Mouse (Mus musculus): ENCODE results near the gene Kcnmb2. TPM values are rescaled to one million over a fixed set of nuclear protein-coding genes. Genes with fewer than 3 reads are reported as not detected.

The Kcnmb2 gene
- total RNA-seq (2021): not detected
- long read RNA-seq, experiment 1: 0 reads
- long read RNA-seq, experiment 2: 0 reads

DNA sequence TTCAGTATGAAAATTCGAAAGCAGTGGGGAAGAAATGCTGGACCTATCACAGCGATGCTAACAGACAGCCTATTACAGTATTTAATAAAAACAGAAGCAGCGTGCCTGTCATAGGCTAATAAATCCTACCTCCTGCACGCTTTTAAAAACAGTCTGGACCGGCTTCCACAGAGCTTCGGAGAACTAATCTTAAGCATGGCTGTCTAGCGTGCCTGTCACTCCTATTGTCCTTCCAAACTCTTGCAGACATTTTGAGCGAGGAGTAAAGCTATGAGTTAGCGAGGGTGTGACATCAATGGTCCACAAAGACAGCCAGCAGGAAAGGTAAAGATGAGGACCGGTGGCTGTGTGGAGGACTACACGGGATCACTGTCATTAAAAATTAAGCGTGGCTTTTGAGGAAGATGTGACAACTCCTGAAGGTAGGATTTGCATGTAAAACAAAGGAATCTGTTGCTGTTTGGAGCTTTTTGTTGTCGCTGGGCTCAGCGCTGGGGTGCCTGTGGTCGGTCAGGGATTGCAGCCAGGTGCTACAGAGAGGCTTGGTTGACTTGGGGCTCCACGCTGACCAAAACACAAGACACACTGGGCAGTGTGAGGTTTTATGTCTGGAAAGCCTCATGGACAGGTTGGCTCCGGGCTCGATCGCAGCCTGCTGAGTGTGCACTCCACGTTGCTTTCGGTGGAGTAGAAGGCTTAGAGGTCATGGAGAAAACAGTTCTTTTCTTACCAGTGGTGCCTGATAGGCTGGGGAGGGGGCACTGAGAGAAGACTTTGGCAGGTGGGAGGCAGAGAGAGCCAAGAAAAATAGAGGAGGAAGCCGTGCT, at the start of gene Kcnmb2:
TSS of gene Kcnmb2 (plus strand) at position 4 of the 827 bp plus-strand sequence.
- DNase-seq (ENCODE audit: low spot score): no peak

DNA sequence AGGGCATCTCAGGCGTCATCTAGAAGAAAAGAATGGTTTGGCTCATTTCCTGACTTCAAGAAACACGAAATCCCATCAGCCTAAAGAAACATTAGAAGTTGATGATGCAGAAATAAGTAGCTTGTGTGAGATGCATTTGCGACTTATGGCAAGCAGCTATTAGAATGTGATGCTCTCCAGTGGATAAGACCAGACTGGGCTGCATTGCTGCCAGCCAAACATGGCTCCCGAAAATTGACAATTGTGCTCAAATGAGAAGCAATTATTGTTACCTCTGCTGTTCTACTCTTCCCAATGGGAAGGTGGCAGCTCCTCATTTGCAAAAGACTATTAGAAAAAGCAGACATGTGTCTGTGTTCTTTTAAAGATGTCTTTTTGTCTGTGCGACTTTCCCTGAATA, 38.8 kb upstream of the Kcnmb2 start:
- no peak for DNase-seq (ENCODE audit: low spot score)

- no peak for DNase-seq (ENCODE audit: low spot score)
Observed at GRCm38 (mm10) chr3:31864070-31864469, 38.2 kb upstream of the Kcnmb2 start.

DNA sequence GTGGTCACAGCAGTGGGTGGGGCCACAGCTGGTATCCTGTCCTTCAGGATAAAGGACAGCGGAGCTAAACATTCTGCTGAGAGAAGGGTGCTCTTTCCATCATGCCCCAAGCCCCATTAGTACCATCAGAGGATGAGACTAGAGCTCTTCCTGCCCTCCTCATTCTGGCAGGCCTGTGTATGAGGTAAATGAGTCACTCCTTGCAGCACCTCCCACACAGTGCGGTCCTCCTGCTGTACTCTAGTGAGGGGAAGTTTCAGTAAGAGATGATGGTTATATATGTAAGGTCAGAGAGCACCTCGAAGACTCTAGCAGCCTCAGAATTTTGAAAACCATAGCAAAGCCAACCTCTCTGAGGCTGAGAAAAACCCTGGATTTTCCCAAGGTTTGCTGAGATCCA, 30.8 kb upstream of the Kcnmb2 start:
- DNase-seq (ENCODE audit: low spot score): no peak

DNA sequence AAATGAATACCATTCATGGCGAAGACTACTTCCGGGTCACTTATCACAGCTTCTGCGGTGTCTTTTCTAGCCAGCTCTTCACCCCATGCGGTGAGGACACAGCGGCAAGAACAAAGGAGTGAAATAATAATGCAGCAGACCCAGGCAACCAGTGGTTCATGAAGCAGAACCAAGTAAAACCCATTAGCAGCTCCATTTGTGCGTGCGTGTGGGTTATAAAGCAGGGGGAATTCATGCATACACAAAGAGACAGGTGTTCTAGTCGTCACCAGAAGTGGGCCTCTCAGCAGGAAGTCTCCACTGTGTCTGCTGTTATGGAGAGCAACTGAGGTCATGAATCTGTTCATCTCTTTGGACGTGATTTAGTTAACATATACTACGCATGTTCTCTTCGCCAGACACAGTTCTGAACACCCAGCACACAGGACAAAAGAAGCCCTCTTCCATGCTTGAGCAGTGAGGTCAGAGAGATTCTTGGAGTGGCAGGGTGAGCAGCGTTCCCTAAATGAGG, 19.6 kb upstream of the Kcnmb2 start:
- DNase-seq (ENCODE audit: low spot score): no peak

DNA sequence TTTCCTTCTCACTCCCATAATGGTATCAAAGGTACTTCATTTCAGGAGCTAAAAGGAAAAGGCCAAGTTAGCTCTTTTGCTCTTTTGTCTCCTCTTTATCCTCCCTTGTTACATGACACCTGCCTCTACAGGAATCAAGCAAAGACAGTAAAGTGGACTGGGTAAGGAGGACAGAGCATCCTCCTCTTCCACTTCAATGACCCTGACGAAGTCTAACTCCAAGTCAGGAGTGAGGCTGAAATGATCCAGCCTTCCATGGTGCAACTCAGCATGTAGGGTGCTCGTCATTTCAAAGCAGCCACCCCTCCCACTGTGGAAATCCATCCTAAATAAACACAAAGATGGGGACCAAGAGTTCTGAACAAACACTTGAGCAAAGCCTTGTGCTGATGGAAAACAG, 9.7 kb upstream of the Kcnmb2 start:
- DNase-seq (ENCODE audit: low spot score): no peak

DNA sequence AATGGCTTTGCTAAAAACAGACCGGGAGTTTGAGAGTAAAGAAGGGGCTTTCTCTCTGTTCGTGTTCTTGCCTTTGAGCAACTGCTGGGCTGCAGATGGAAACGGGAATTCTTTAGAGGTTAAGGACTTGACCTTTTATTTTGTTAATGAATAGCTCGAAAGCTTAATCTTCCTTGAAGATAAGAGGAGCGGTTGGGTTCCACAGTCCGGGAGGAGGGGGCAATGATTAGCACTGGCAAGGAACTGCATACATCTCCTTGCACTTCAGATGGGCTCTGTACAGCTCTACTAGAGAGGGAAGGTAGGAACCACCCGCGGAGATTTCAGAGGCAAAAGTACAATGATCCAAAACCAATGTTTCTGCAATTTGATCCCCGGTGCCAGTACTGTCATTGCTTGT, 1.2 kb downstream of the Kcnmb2 start:
- no peak for DNase-seq (ENCODE audit: low spot score)

- no peak for DNase-seq (ENCODE audit: low spot score)
Observed at GRCm38 (mm10) chr3:31904156-31904555, 1.8 kb downstream of the Kcnmb2 start.

DNA sequence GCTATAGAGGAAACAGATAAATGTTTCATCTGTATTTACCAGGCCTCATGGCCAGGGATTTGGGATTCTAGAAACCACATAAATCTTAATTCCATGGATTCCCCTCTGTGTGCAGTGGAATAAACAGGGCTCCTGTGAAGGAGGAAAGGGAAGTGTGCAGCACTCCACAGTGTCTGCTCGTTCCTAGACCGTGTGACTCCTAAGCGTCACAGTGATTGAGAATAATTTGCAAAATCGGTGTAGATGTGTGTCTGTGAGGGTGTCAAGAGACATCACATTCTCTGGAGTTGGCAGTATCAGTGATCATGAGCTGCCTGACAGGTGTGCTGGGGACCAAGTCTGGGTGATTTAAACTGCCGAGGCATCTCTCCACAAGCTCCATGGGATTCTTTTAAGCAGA, 8.9 kb downstream of the Kcnmb2 start:
- DNase-seq (ENCODE audit: low spot score): no peak

- no peak for DNase-seq (ENCODE audit: low spot score)
Observed at GRCm38 (mm10) chr3:31911690-31912089, 9.4 kb downstream of the Kcnmb2 start.

- no peak for DNase-seq (ENCODE audit: low spot score)
Observed at GRCm38 (mm10) chr3:31928544-31928943, 26.2 kb downstream of the Kcnmb2 start.

GRCm38 (mm10) chr3:31934704-31935103, 32.4 kb downstream of the Kcnmb2 start:
- no peak for DNase-seq (ENCODE audit: low spot score)

DNA sequence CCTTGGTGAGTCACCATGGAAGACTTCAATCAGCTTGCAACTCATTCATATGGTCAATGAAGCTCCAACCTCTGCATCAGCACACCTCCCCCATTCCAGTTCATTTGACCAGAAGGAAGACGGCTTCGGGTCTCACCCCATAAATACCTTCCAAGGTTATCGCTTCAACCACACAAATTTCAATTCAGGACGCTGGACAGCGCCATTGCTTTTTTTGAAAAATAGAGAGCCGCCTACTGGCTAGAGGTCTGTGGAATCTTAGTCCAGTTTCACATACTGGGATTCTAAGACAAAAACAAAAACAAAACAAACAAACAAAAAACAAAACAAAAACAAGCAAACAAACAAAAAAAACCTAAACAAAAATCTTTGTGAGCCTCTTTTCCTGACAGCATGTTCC, 39.2 kb downstream of the Kcnmb2 start:
- no peak for DNase-seq (ENCODE audit: low spot score)

GRCm38 (mm10) chr3:31954213-31954612, 51.9 kb downstream of the Kcnmb2 start:
- DNase-seq (ENCODE audit: low spot score): no peak

GRCm38 (mm10) chr3:31955004-31955403, 52.7 kb downstream of the Kcnmb2 start:
- DNase-seq (ENCODE audit: low spot score): no peak

DNA sequence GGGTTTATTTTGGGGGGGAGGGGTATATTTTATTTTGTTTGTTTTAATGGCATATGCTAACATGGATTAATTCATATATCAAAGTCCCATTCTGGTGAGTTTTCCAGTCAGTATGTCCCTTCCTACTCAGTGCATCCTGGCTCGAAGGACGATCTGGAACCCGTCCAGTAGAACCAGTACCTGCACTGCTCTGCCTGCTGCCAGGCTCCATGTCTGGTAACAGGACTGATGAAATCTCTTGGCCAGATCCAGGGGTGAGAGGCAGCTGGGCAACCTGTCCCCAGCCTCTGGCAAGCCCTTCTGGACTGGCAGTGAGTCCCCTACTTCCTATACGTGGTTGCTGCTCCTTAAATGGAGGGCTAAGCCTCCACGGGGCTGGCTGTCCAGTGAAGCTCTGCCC, 57.5 kb downstream of the Kcnmb2 start:
- no peak for DNase-seq (ENCODE audit: low spot score)

DNA sequence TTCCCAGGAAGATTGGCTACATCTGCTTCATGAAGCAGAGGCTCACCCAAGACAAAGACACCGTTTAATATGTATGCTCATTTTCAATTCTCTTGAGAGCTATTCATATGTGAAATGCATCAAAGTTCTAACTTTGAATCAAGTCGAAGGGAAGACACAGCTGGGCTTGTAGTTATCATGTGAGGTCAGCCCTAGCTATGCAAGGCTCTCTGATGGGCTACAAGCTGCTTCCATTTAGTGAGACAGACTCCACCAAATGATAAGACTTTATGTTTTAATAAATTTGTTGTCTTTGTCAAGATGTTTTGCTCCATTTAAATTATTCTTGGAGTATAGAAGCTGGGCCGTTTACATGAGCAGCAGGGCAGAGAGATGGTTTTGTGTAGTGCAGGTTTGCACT, 58.9 kb downstream of the Kcnmb2 start:
- DNase-seq (ENCODE audit: low spot score): no peak

GRCm38 (mm10) chr3:31963076-31963475, 60.8 kb downstream of the Kcnmb2 start:
- no peak for DNase-seq (ENCODE audit: low spot score)

DNA sequence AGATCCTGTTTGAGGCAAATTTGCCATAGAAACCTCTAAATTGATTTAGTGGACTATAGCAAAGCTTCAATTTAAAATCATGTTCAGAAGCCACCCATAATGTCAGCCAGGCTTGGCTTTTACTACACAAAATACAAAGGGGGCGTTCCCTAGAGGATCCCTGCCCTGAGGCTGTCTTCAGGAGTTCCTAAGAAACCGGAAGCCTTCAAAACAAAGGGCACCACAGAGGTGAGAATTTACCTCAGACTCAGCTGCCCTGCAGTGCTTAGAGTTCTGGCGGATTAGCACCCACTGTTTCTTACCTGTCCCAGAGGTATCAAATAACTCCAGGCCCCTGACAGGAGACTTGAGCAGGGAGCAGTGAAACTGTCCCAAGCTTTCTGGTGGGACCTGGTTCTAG, 77.4 kb downstream of the Kcnmb2 start:
- DNase-seq (ENCODE audit: low spot score): no peak

GRCm38 (mm10) chr3:31982444-31982843, 80.1 kb downstream of the Kcnmb2 start:
- DNase-seq (ENCODE audit: low spot score): no peak

GRCm38 (mm10) chr3:31985103-31985502, 82.8 kb downstream of the Kcnmb2 start:
- no peak for DNase-seq (ENCODE audit: low spot score)

- no peak for DNase-seq (ENCODE audit: low spot score)
Observed at GRCm38 (mm10) chr3:31991526-31992045, 89.3 kb downstream of the Kcnmb2 start.

GRCm38 (mm10) chr3:32011566-32011965, 109.3 kb downstream of the Kcnmb2 start:
- DNase-seq (ENCODE audit: low spot score): no peak

All from gastrocnemius, adult 18-20 months (tissue).